34 mouse cellular contexts compared by ENCODE assay signal in genomic region chr8:118725651-118726050, GRCm38 (mm10).
"Had no signal": no experiment of that assay in that cellular context is flagged by ENCODE, and none has a peak within 500 bp of the region (broad histone marks: within the 10 kb centered on the region; RNA-seq: fewer than 3 reads in every experiment).

No protein-coding gene starts in this region.

- H3K36me3 ChIP-seq: heart, embryonic 12.5 days; heart, embryonic 13.5 days; heart, embryonic 15.5 days; hindbrain, embryonic 10.5 days; hindbrain, embryonic 12.5 days; hindbrain, embryonic 13.5 days; hindbrain, embryonic 15.5 days; intestine, embryonic 15.5 days; kidney, embryonic 15.5 days had no signal

- H3K27me3 ChIP-seq: heart, embryonic 12.5 days; heart, embryonic 13.5 days; heart, embryonic 15.5 days; hindbrain, embryonic 12.5 days; hindbrain, embryonic 13.5 days; hindbrain, embryonic 15.5 days; intestine, embryonic 15.5 days; kidney, embryonic 15.5 days had no signal

- H3K4me1 ChIP-seq: heart, embryonic 12.5 days; heart, embryonic 13.5 days; heart, embryonic 15.5 days; hindbrain, embryonic 10.5 days; hindbrain, embryonic 12.5 days; hindbrain, embryonic 13.5 days; hindbrain, embryonic 15.5 days; intestine, embryonic 15.5 days; kidney, embryonic 15.5 days had no signal

- H3K27ac ChIP-seq: heart, embryonic 13.5 days; heart, embryonic 15.5 days; hindbrain, embryonic 10.5 days; hindbrain, embryonic 12.5 days; hindbrain, embryonic 13.5 days; hindbrain, embryonic 14.5 days; hindbrain, embryonic 15.5 days; hindbrain, postnatal 0 days; intestine, embryonic 15.5 days; kidney, embryonic 15.5 days; kidney, postnatal 0 days; layer of hippocampus, adult 2 months; left cerebral cortex, adult 2 months had no signal

- DNase-seq: heart, postnatal 10 days; heart, postnatal 14 days; heart, postnatal 36 days; heart, postnatal 4 days; kidney, adult 11 months; kidney, adult 18-20 months; kidney, adult 2 months; kidney, adult 8-10 months; kidney, adult 9 months; kidney, postnatal 10 days; kidney, postnatal 14 days; kidney, postnatal 25 days; kidney, postnatal 36 days; kidney, postnatal 4 days; layer of hippocampus, adult 9-11 months; layer of hippocampus, postnatal 36 days had no signal

- H3K9ac ChIP-seq: heart, embryonic 12.5 days; heart, embryonic 13.5 days; heart, embryonic 15.5 days; hindbrain, embryonic 12.5 days; hindbrain, embryonic 13.5 days; hindbrain, embryonic 14.5 days; hindbrain, embryonic 15.5 days; intestine, embryonic 15.5 days; kidney, embryonic 15.5 days had no signal

- H3K4me2 ChIP-seq: heart, embryonic 12.5 days; heart, embryonic 13.5 days; heart, embryonic 15.5 days; hindbrain, embryonic 12.5 days; hindbrain, embryonic 13.5 days; hindbrain, embryonic 14.5 days; hindbrain, embryonic 15.5 days; intestine, embryonic 15.5 days; kidney, embryonic 15.5 days had no signal

- H3K4me3 ChIP-seq: heart, embryonic 12.5 days; heart, embryonic 13.5 days; heart, embryonic 15.5 days; hindbrain, embryonic 10.5 days; hindbrain, embryonic 12.5 days; hindbrain, embryonic 13.5 days; hindbrain, embryonic 15.5 days; intestine, embryonic 15.5 days; kidney, embryonic 15.5 days; layer of hippocampus, adult 2 months; left cerebral cortex, adult 2 months had no signal

- ATAC-seq: hindbrain, embryonic 16.5 days; hindbrain, postnatal 0 days; inflammation-experienced regulatory T-cells, adult 6 months; intestine, embryonic 15.5 days; intestine, embryonic 16.5 days; intestine, postnatal 0 days had no signal

- H3K9me3 ChIP-seq: heart, embryonic 12.5 days; heart, embryonic 13.5 days; heart, embryonic 15.5 days; hindbrain, embryonic 10.5 days; hindbrain, embryonic 12.5 days; hindbrain, embryonic 15.5 days; intestine, embryonic 15.5 days; kidney, embryonic 15.5 days had no signal
